Mouse (Mus musculus) E14TG2a.4 (cell line): ENCODE results near the gene Nfkbib.

Source experiments
- CTCF ChIP-seq: conservative IDR thresholded peaks from 2 replicates; pipeline ENCODE4 v1.5.1; 2014; ENCODE audit warnings: low read length
- POU5F1 ChIP-seq: IDR thresholded peaks from 2 replicates; pipeline ENCODE4 v1.6.1; 2014; ENCODE audit warnings: low read length, borderline replicate concordance

DNA sequence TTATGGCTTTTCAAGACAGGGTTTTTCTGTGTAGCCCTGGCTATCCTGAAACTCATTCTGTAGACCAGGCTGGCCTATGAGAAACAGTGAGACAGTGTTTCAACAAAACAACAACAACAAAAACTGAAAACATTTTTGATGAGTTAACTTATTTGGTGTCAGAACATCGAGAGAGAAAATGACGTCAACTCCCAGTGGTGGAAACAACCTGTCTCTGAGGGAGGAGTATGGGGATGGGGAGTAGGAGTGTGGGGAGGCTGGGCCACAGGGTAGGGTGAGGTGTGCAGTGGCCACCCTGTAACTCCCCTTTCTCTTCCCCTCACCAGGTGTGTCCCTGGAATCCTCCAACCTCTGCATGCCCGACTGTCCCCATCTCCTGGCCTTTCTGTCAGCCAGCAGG is 27.2 kb upstream of the Nfkbib start:
- TF ChIP-seq CTCF (no peak), POU5F1 (no peak)
